Mouse (Mus musculus) hindbrain, postnatal 0 days (tissue): ENCODE measurements around the gene Olfr669. TPM values are rescaled to one million over a fixed set of nuclear protein-coding genes. Genes with fewer than 3 reads are reported as not detected.

ENCODE experiments used
- ATAC-seq: fragments of 200-750 bp; cut with Nextera tagmentation; 2 replicates; pipeline ENCODE4 v1.8.0; 2017; ENCODE audit warnings: mild to moderate bottlenecking, moderate TSS enrichment, moderate library complexity
- DNase-seq: peaks from one replicate; pipeline ENCODE4 v3.0.0-alpha.2; 2015; ENCODE audit warnings: low spot score
- H3K27ac ChIP-seq: fragments of 300-500 bp; sonication (generic); 2 replicates; pipeline ENCODE4 v1.5.1; 2014; ENCODE audit warnings: mild to moderate bottlenecking
- H3K27me3 ChIP-seq: fragments of 300-500 bp; sonication (generic); 2 replicates; pipeline ENCODE4 v1.6.1; 2014; ENCODE audit warnings: low read length, mixed read lengths; ENCODE audit not compliant: insufficient read depth
- H3K36me3 ChIP-seq: fragments of 300-500 bp; sonication (generic); 2 replicates; pipeline ENCODE4 v1.6.1; 2014; ENCODE audit warnings: low read length, mixed read lengths; ENCODE audit not compliant: insufficient read depth
- H3K4me1 ChIP-seq: fragments of 300-500 bp; sonication (generic); 2 replicates; pipeline ENCODE4 v1.6.1; 2014; ENCODE audit warnings: antibody characterized with exemption, low read length, mixed read lengths; ENCODE audit not compliant: insufficient read depth
- H3K4me2 ChIP-seq: fragments of 300-500 bp; sonication (generic); 2 replicates; pipeline ENCODE4 v1.6.1; 2014; ENCODE audit warnings: low read depth, mild to moderate bottlenecking, low read length, moderate library complexity, mixed read lengths
- H3K4me3 ChIP-seq: fragments of 300-500 bp; sonication (generic); 2 replicates; pipeline ENCODE4 v1.5.1; 2014; ENCODE audit warnings: low read length
- H3K9ac ChIP-seq: fragments of 300-500 bp; sonication (generic); replicated peaks from 2 replicates; pipeline ENCODE4 v1.6.1; 2014; ENCODE audit warnings: mild to moderate bottlenecking, low read length, moderate library complexity, mixed read lengths
- H3K9me3 ChIP-seq: fragments of 300-500 bp; sonication (generic); 2 replicates; pipeline ENCODE4 v1.6.1; 2016; ENCODE audit warnings: low read length, mixed read lengths
- CTCF ChIP-seq: IDR thresholded peaks from 2 replicates; pipeline ENCODE4 v1.5.1; 2016; ENCODE audit warnings: antibody characterized with exemption, control low read depth, low read depth
- WGBS: fragments of 180-500 bp; shearing (Covaris S2); extraction: QIAGEN DNeasy Blood & Tissue Kit; methylation state at CpG from one replicate; pipeline ENCODE4 v1.1.7; 2014; 5-methylcytosine and 5-hydroxymethylcytosine counted together
- polyA plus RNA-seq: library from polyadenylated mRNA; unstranded; fragments of >200 nt; fragmentation: Nextera tagmentation; extraction: Ambion mirVana; gene quantifications from 2 replicates; pipeline ENCODE4 v1.2.1, GENCODE M21; 2015
- total RNA-seq: library from RNA; depleted of rRNA; stranded (reverse); fragments of >200 nt; gene quantifications from 2 replicates; pipeline ENCODE4 v1.2.3, GENCODE M21; 2014; rRNA removed

Olfr669 gene
- total and polyA plus RNA-seq, 2 experiments from 2014 or later: not detected

DNA sequence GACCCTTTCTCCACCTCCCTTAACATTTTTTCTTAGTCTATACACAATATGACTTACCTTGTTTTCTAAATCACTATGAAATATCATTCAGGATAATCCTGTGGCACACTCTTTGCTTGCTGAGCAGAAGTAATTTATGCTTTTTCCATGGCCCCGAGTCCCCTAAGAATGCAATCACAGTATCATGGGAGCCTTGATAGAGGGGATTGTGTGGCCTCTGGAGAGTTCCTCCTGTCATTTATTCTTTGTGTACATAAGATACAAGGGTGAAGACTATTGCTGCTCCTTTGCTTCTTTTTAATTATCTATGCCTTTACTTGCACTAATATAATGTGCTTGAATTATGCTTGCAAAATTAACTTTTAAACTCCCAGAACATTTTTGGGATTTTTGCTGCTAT is 45.0 kb downstream of the Olfr669 start, which contains the start of gene Olfr671:
Gene Olfr671 (minus strand): TSS at position 101 of the 400 bp plus-strand sequence.
- Histone ChIP-seq H3K27me3 (no peaks in the 10 kb centered on the region), H3K36me3 (no peaks in the 10 kb centered on the region), H3K9me3 (no peaks in the 10 kb centered on the region), H3K4me1 (no peaks in the 10 kb centered on the region), H3K4me2 (no peak within 1 kb of the TSS), H3K27ac (no peak within 1 kb of the TSS), H3K9ac (no peak within 1 kb of the TSS), H3K4me3 (no peak within 1 kb of the TSS)
- 76% methylated on average over 1 of the region's 1 CpGs for WGBS
- ATAC-seq (no peak), DNase-seq (no peak)
- no peak for TF ChIP-seq CTCF

Other genes with a start within 250 kb of the Olfr669 start
- not detected in 2 replicates for gene Olfr661, start 247.7 kb upstream of the Olfr669 start, total RNA-seq
- gene Olfr661, start 247.7 kb upstream of the Olfr669 start, polyA plus RNA-seq: not detected in 2 replicates
- gene Usp17le, start 156.8 kb upstream of the Olfr669 start, total RNA-seq: not detected in 2 replicates
- gene Usp17le, start 156.8 kb upstream of the Olfr669 start, polyA plus RNA-seq: not detected in 2 replicates
- gene Usp17lb, start 91.6 kb upstream of the Olfr669 start, total RNA-seq: not detected in 2 replicates
- gene Usp17lb, start 91.6 kb upstream of the Olfr669 start, polyA plus RNA-seq: not detected in 2 replicates
- not detected in 2 replicates for gene Usp17la, start 77.2 kb upstream of the Olfr669 start, total RNA-seq
- not detected in 2 replicates for gene Usp17la, start 77.2 kb upstream of the Olfr669 start, polyA plus RNA-seq
- gene Olfr665, start 56.2 kb upstream of the Olfr669 start, total RNA-seq: not detected in 2 replicates
- not detected in 2 replicates for gene Olfr665, start 56.2 kb upstream of the Olfr669 start, polyA plus RNA-seq
- not detected in 2 replicates for gene Olfr666, start 38.3 kb upstream of the Olfr669 start, total RNA-seq
- gene Olfr666, start 38.3 kb upstream of the Olfr669 start, polyA plus RNA-seq: not detected in 2 replicates
- gene Olfr667, start 12.8 kb upstream of the Olfr669 start, total RNA-seq: not detected in 2 replicates
- not detected in 2 replicates for gene Olfr667, start 12.8 kb upstream of the Olfr669 start, polyA plus RNA-seq
- not detected in 2 replicates for gene Olfr668, start 6.2 kb upstream of the Olfr669 start, total RNA-seq
- gene Olfr668, start 6.2 kb upstream of the Olfr669 start, polyA plus RNA-seq: not detected in 2 replicates
- gene Olfr670, start 28.4 kb downstream of the Olfr669 start, total RNA-seq: not detected in 2 replicates
- not detected in 2 replicates for gene Olfr670, start 28.4 kb downstream of the Olfr669 start, polyA plus RNA-seq
- gene Olfr671, start 44.9 kb downstream of the Olfr669 start, total RNA-seq: not detected in 2 replicates
- not detected in 2 replicates for gene Olfr671, start 44.9 kb downstream of the Olfr669 start, polyA plus RNA-seq
- not detected in 2 replicates for gene Olfr672, start 67.8 kb downstream of the Olfr669 start, total RNA-seq
- gene Olfr672, start 67.8 kb downstream of the Olfr669 start, polyA plus RNA-seq: not detected in 2 replicates
- gene Olfr675, start 94.2 kb downstream of the Olfr669 start, total RNA-seq: not detected in 2 replicates
- gene Olfr675, start 94.2 kb downstream of the Olfr669 start, polyA plus RNA-seq: not detected in 2 replicates
- not detected in 2 replicates for gene Olfr676, start 98.5 kb downstream of the Olfr669 start, total RNA-seq
- not detected in 2 replicates for gene Olfr676, start 98.5 kb downstream of the Olfr669 start, polyA plus RNA-seq
- gene Olfr677, start 117.1 kb downstream of the Olfr669 start, total RNA-seq: not detected in 2 replicates
- not detected in 2 replicates for gene Olfr677, start 117.1 kb downstream of the Olfr669 start, polyA plus RNA-seq
- gene Olfr678, start 130.2 kb downstream of the Olfr669 start, total RNA-seq: not detected in 2 replicates
- not detected in 2 replicates for gene Olfr678, start 130.2 kb downstream of the Olfr669 start, polyA plus RNA-seq
- not detected in 2 replicates for gene Olfr679, start 147.0 kb downstream of the Olfr669 start, total RNA-seq
- gene Olfr679, start 147.0 kb downstream of the Olfr669 start, polyA plus RNA-seq: not detected in 2 replicates
- gene Olfr680-ps1, start 158.6 kb downstream of the Olfr669 start, total RNA-seq: not detected in 2 replicates
- not detected in 2 replicates for gene Olfr680-ps1, start 158.6 kb downstream of the Olfr669 start, polyA plus RNA-seq
- not detected in 2 replicates for gene Olfr681, start 182.6 kb downstream of the Olfr669 start, total RNA-seq
- gene Olfr681, start 182.6 kb downstream of the Olfr669 start, polyA plus RNA-seq: not detected in 2 replicates
- gene Olfr683, start 212.8 kb downstream of the Olfr669 start, total RNA-seq: not detected in 2 replicates
- not detected in 2 replicates for gene Olfr683, start 212.8 kb downstream of the Olfr669 start, polyA plus RNA-seq
- gene Olfr684, start 229.4 kb downstream of the Olfr669 start, total RNA-seq: not detected in 2 replicates
- gene Olfr684, start 229.4 kb downstream of the Olfr669 start, polyA plus RNA-seq: not detected in 2 replicates